Mouse (Mus musculus) liver, embryonic 13.5 days (tissue): ENCODE measurements around the gene Evl. TPM values are rescaled to one million over a fixed set of nuclear protein-coding genes. Genes with fewer than 3 reads are reported as not detected.

Source experiments
- ATAC-seq: fragments of 200-750 bp; cut with Nextera tagmentation; 2 replicates; pipeline ENCODE4 v1.8.0; 2017; ENCODE audit warnings: low read depth, mild to moderate bottlenecking, moderate number of reproducible peaks, moderate library complexity
- DNase-seq: peaks from one replicate; pipeline ENCODE4 v3.0.0; 2022
- H3K27ac ChIP-seq: fragments of 300-500 bp; sonication (generic); 2 replicates; pipeline ENCODE4 v1.5.1; 2015; ENCODE audit warnings: moderate library complexity, mild to moderate bottlenecking, inconsistent platforms
- H3K27me3 ChIP-seq: fragments of 300-500 bp; sonication (generic); 2 replicates; pipeline ENCODE4 v1.6.1; 2015; ENCODE audit warnings: mild to moderate bottlenecking, inconsistent platforms
- H3K36me3 ChIP-seq: fragments of 300-500 bp; sonication (generic); 2 replicates; pipeline ENCODE4 v1.6.1; 2015; ENCODE audit warnings: mild to moderate bottlenecking, inconsistent platforms
- H3K4me1 ChIP-seq: fragments of 300-500 bp; sonication (generic); replicated peaks from 2 replicates; pipeline ENCODE4 v1.6.1; 2015; ENCODE audit warnings: inconsistent platforms
- H3K4me2 ChIP-seq: fragments of 300-500 bp; sonication (generic); 2 replicates; pipeline ENCODE4 v1.6.1; 2015; ENCODE audit warnings: inconsistent platforms, mild to moderate bottlenecking, moderate library complexity
- H3K4me3 ChIP-seq: fragments of 300-500 bp; sonication (generic); replicated peaks from 2 replicates; pipeline ENCODE4 v1.5.1; 2015; ENCODE audit warnings: mild to moderate bottlenecking, inconsistent platforms
- H3K9ac ChIP-seq: fragments of 300-500 bp; sonication (generic); 2 replicates; pipeline ENCODE4 v1.6.1; 2015; ENCODE audit warnings: mild to moderate bottlenecking, inconsistent platforms
- H3K9me3 ChIP-seq: fragments of 300-500 bp; sonication (generic); replicated peaks from 2 replicates; pipeline ENCODE4 v1.6.1; 2016; ENCODE audit warnings: inconsistent platforms
- WGBS: fragments of 180-500 bp; shearing (Covaris S2); methylation state at CpG from one replicate; pipeline ENCODE4 v1.1.7; 2015; ENCODE audit not compliant: insufficient replicate concordance; 5-methylcytosine and 5-hydroxymethylcytosine counted together
- polyA plus RNA-seq: library from polyadenylated mRNA; unstranded; fragments of >200 nt; fragmentation: Nextera tagmentation; extraction: Ambion mirVana; gene quantifications from 2 replicates; pipeline ENCODE4 v1.2.1, GENCODE M21; 2015

Gene Evl
- polyA plus RNA-seq, 1 experiment from 2014 or later: 10.4 TPM

GRCm38 (mm10) chr12:108629556-108629955 is 75.0 kb downstream of the Evl start:
- Histone ChIP-seq H3K4me3 (no peak overlapping the region), H3K36me3 (no peaks in the 10 kb centered on the region), H3K9me3 (no peaks in the 10 kb centered on the region), H3K9ac (no peak overlapping the region), H3K4me1 (peaks cover 52% of the 10 kb centered on the region), H3K4me2 (no peak overlapping the region), H3K27me3 (no peaks in the 10 kb centered on the region), H3K27ac (no peak overlapping the region)
- DNase-seq (no peak), ATAC-seq (no peak)
- WGBS: 63% methylated on average over 1 of the region's 1 CpGs

GRCm38 (mm10) chr12:108630741-108631688 is 76.5 kb downstream of the Evl start:
- DNase-seq (no peak), ATAC-seq (peak; percentile 62)
- no peaks in the 10 kb centered on the region for H3K9me3 ChIP-seq
- H3K27ac ChIP-seq: peak overlapping the region; percentile 51
- H3K9ac ChIP-seq: no peak overlapping the region
- no peak overlapping the region for H3K4me2 ChIP-seq
- H3K27me3 ChIP-seq: no peaks in the 10 kb centered on the region
- H3K4me1 ChIP-seq: peaks cover 63% of the 10 kb centered on the region
- WGBS: 54% methylated on average over 6 of the region's 6 CpGs
- no peaks in the 10 kb centered on the region for H3K36me3 ChIP-seq
- H3K4me3 ChIP-seq: no peak overlapping the region

- peak overlapping the region; percentile 51 for H3K27ac ChIP-seq
- DNase-seq (no peak), ATAC-seq (peak; percentile 65)
- H3K4me3 ChIP-seq: no peak overlapping the region
- H3K4me2 ChIP-seq: no peak overlapping the region
- H3K9ac ChIP-seq: no peak overlapping the region
- H3K4me1 ChIP-seq: peaks cover 67% of the 10 kb centered on the region
- H3K9me3 ChIP-seq: no peaks in the 10 kb centered on the region
- no peaks in the 10 kb centered on the region for H3K27me3 ChIP-seq
- H3K36me3 ChIP-seq: no peaks in the 10 kb centered on the region
These were observed 78.0 kb downstream of the Evl start for GRCm38 (mm10) chr12:108632501-108632900.

- no peak for ATAC-seq
- Histone ChIP-seq H3K4me1 (peaks cover 64% of the 10 kb centered on the region), H3K36me3 (no peaks in the 10 kb centered on the region), H3K27ac (no peak overlapping the region), H3K9ac (no peak overlapping the region), H3K4me3 (no peak overlapping the region), H3K27me3 (no peaks in the 10 kb centered on the region), H3K4me2 (no peak overlapping the region), H3K9me3 (no peaks in the 10 kb centered on the region)
- WGBS: 73% methylated on average over 1 of the region's 1 CpGs
- no peak for DNase-seq
These were observed 79.5 kb downstream of the Evl start for GRCm38 (mm10) chr12:108634031-108634430.

GRCm38 (mm10) chr12:108635501-108635900 is 81.0 kb downstream of the Evl start:
- 35% methylated on average over 4 of the region's 4 CpGs for WGBS
- H3K9me3 ChIP-seq: no peaks in the 10 kb centered on the region
- H3K27me3 ChIP-seq: no peaks in the 10 kb centered on the region
- H3K4me3 ChIP-seq: no peak overlapping the region
- H3K4me1 ChIP-seq: peaks cover 60% of the 10 kb centered on the region
- H3K36me3 ChIP-seq: no peaks in the 10 kb centered on the region
- no peak overlapping the region for H3K27ac ChIP-seq
- ATAC-seq: no peak
- H3K9ac ChIP-seq: no peak overlapping the region
- no peak for DNase-seq
- no peak overlapping the region for H3K4me2 ChIP-seq

- peaks cover 40% of the 10 kb centered on the region for H3K4me1 ChIP-seq
- no peak for DNase-seq
- no peak overlapping the region for H3K27ac ChIP-seq
- no peak overlapping the region for H3K9ac ChIP-seq
- H3K4me3 ChIP-seq: no peak overlapping the region
- WGBS: 47% methylated on average over 5 of the region's 5 CpGs
- ATAC-seq: no peak
- no peaks in the 10 kb centered on the region for H3K9me3 ChIP-seq
- no peaks in the 10 kb centered on the region for H3K36me3 ChIP-seq
- H3K4me2 ChIP-seq: no peak overlapping the region
- H3K27me3 ChIP-seq: no peaks in the 10 kb centered on the region
These were observed 82.9 kb downstream of the Evl start for GRCm38 (mm10) chr12:108637440-108637839.

GRCm38 (mm10) chr12:108639126-108639525 is 84.6 kb downstream of the Evl start:
- Histone ChIP-seq H3K9ac (no peak overlapping the region), H3K4me2 (no peak overlapping the region), H3K36me3 (no peaks in the 10 kb centered on the region), H3K27me3 (no peaks in the 10 kb centered on the region), H3K27ac (no peak overlapping the region), H3K4me3 (no peak overlapping the region), H3K9me3 (no peaks in the 10 kb centered on the region), H3K4me1 (peaks cover 33% of the 10 kb centered on the region)
- ATAC-seq (peak; percentile 26; the same call in 1 of the 2 replicates), DNase-seq (no peak)
- WGBS: 48% methylated on average over 3 of the region's 3 CpGs

- DNase-seq (no peak), ATAC-seq (no peak)
- WGBS: 68% methylated on average over 3 of the region's 3 CpGs
- H3K9ac ChIP-seq: no peak overlapping the region
- no peak overlapping the region for H3K4me2 ChIP-seq
- no peak overlapping the region for H3K27ac ChIP-seq
- peaks cover 18% of the 10 kb centered on the region for H3K4me1 ChIP-seq
- H3K9me3 ChIP-seq: no peaks in the 10 kb centered on the region
- no peak overlapping the region for H3K4me3 ChIP-seq
- H3K27me3 ChIP-seq: no peaks in the 10 kb centered on the region
- no peaks in the 10 kb centered on the region for H3K36me3 ChIP-seq
These were observed 87.5 kb downstream of the Evl start for GRCm38 (mm10) chr12:108642019-108642418.

GRCm38 (mm10) chr12:108646234-108646633 is 91.7 kb downstream of the Evl start:
- no peaks in the 10 kb centered on the region for H3K9me3 ChIP-seq
- no peak overlapping the region for H3K9ac ChIP-seq
- DNase-seq: no peak
- H3K4me3 ChIP-seq: no peak overlapping the region
- no peaks in the 10 kb centered on the region for H3K27me3 ChIP-seq
- 78% methylated on average over 1 of the region's 1 CpGs for WGBS
- no peak overlapping the region for H3K4me2 ChIP-seq
- no peak overlapping the region for H3K27ac ChIP-seq
- H3K36me3 ChIP-seq: peaks cover 3% of the 10 kb centered on the region; the same call in 1 of the 2 replicates
- no peak for ATAC-seq
- peaks cover 5% of the 10 kb centered on the region for H3K4me1 ChIP-seq

GRCm38 (mm10) chr12:108647784-108648183 is 93.3 kb downstream of the Evl start:
- Histone ChIP-seq H3K9me3 (no peaks in the 10 kb centered on the region), H3K4me2 (no peak overlapping the region), H3K4me3 (no peak overlapping the region), H3K36me3 (peaks cover 3% of the 10 kb centered on the region; the same call in 1 of the 2 replicates), H3K27me3 (no peaks in the 10 kb centered on the region), H3K27ac (no peak overlapping the region), H3K9ac (no peak overlapping the region), H3K4me1 (peaks cover 16% of the 10 kb centered on the region)
- DNase-seq: no peak
- no peak for ATAC-seq

- no peak overlapping the region for H3K4me2 ChIP-seq
- no peaks in the 10 kb centered on the region for H3K9me3 ChIP-seq
- 60% methylated on average over 7 of the region's 7 CpGs for WGBS
- no peak overlapping the region for H3K27ac ChIP-seq
- no peak overlapping the region for H3K4me3 ChIP-seq
- H3K4me1 ChIP-seq: peaks cover 38% of the 10 kb centered on the region
- ATAC-seq (no peak), DNase-seq (no peak)
- H3K36me3 ChIP-seq: peaks cover 7% of the 10 kb centered on the region; the same call in 1 of the 2 replicates
- H3K9ac ChIP-seq: no peak overlapping the region
- H3K27me3 ChIP-seq: no peaks in the 10 kb centered on the region
These were observed 96.6 kb downstream of the Evl start for GRCm38 (mm10) chr12:108651053-108651660.
